Mouse (Mus musculus) megakaryocyte progenitor cell, adult 5-6 weeks (primary cell): ENCODE results near the gene Wdfy2. TPM values are rescaled to one million over a fixed set of nuclear protein-coding genes. Genes with fewer than 3 reads are reported as not detected.

Source experiments
- ATAC-seq: replicated peaks from 2 replicates; pipeline ENCODE4 v1.8.0; 2016; ENCODE audit warnings: mild to moderate bottlenecking, moderate TSS enrichment, inconsistent platforms; ENCODE audit not compliant: poor library complexity
- total RNA-seq, 2 experiments: library from RNA; stranded (forward) in 1 of 2; stranded (reverse) in 1 of 2; fragments of 157-497, 149-512 nt in 1 of 2; fragments of 200-1000 nt in 1 of 2; gene quantifications; 2 replicates each; pipeline versions ENCODE4 v1.2.3 to v1.2.4; 2015 to 2017

The Wdfy2 gene
- total RNA-seq, 2 experiments from 2014 or later = 19.6 to 24.2 TPM

DNA sequence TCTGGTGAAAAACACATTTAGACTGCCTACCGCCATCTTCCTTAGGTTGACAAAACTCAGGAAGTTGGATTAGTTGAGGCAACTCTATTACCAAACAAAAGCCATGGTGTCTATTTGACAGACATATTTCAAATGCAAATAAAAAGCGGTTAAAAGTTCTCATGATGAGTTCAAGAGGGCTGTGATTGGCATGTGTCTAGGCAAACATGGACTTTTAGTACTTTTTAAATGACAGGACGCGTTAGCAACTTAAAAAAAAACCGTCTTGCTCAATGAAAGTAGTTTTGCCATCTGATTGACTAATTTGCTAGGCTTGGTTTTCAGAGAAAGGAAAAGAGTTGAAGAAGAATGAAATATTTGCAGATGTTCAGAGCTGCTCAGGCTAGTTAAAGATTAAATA, 83.9 kb downstream of the Wdfy2 start:
- no peak for ATAC-seq

DNA sequence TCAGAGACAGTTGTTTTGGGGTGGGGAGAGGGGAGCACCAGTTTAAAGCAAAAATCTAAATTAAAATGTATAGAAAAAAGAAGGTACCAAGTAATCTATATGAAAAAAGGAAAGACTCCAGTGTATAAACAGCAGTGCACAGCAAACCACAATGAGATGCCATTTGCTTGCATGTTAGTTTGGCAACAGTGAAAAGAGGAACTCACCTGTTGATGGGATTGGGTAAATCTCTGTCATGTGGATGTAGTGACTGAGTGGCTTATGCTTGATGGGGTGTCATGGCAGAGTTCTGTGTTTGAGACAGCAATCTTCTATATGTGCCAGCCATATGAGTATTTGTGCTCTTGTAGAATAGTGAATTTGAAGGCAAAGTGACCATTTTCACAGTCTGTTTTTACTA, 85.2 kb downstream of the Wdfy2 start:
- ATAC-seq = peak; percentile 88

DNA sequence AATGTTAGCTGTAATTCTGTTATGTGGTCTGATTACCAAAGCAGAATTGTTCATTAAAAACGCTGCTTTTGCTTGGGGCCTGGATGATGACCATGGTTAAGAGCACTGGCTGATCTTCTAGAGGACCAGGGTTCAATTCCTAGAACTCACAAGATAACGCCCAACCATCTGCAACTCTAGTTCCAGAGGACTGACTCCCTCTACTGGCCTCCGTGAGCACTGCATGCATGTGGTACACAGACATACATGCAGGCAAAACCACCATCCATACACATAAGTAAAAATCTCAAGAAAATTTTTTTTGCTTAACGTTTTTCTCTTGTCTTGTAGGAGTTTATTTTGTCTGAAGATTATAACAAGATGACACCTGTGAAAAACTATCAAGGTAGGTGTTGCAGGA, 87.3 kb downstream of the Wdfy2 start:
- ATAC-seq = no peak

DNA sequence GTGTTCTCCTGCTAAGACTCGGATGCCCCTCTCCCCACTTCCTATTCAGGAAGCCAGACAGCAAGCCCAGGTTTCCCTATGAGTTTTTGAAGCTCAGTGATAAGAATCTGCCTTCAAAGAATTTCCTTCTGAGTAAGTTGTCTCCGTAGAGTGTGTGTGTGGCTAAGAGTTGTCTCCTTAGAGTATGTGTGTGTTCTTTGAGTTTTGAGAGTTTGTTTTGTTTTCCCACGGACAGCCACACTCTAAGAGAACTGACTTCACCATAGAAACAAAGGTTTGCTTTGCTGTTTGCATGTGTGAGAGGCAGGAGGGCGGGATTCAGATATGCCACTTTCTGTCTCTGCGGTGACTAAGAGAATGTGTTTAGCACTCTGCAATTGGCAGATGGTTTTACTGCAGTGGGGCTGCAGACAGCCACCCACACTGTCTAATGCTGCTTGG, 90.6 kb downstream of the Wdfy2 start:
- ATAC-seq = no peak

DNA sequence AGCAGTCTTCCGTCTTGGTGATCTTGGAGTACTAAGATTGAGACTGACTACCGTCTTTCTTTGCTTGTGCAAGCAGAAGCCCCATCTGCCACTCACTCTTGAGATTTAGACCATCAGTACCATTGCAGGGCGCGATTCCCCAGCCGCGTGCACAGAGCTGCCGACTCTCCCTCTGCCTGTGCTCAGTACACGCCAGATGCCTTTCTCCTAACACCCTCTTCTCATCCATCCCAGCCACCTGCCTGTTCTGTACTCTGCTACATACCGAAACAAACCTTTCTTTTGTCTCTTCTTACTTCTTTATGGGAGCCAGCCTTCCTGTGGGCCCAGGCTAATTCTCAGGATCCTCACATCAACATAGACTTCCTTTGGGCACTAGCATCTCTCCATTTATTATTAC, 97.9 kb downstream of the Wdfy2 start:
- ATAC-seq = no peak

DNA sequence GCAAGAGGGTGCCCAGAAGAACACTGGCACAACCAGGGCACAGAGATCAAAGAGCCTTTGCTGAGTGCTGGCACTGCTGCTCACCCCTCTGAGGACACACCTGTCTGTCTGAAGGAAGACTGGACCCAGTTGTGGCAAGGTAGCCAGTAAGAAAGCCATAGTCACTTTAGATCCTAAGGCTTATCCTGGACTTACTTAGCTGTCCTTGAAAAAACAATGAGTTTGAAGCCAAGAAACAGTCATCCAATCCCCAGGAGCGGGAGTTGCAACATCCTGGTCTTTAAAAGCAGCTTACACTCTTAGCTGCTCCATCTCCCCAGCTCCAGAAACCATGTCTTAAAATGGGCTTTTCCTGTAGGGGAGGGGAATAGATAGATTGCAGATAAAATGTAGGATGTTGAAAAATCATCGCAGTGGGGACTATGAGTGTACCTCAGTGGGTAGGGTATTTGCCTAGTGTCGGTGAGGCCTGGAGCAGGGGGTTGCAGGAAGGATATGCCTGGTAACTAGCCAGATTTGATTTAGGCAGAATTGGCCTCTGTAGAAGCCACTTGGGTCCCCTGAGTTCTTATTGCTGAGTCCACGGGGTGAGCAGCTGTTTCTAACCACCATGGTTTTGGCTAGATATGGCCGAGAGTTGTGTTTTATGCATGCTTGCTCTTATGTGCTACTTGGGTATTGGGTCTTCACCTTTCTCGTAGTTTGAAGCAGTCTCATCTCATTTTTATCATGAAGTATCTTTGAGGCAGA, 99.3 kb downstream of the Wdfy2 start:
- ATAC-seq = no peak

DNA sequence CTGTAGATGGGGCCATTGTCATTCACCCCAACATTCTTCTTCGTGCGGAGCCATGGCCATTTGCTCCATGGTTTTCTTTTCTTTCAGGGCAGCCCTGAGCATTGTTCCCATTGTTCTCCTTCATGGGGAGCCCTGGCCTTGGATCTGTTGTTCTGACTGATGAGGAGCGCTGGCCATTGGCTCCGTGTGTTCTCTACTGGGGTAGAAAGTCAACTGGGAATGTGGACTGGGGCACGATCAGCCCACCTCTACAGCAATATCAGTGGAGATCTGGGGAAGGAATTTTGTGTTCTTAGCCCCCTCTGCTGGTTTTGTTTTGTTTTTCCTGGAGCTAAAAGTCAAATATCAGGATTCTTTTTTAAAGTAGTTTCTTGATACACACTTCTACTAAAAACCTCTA, 100.2 kb downstream of the Wdfy2 start:
- no peak for ATAC-seq

DNA sequence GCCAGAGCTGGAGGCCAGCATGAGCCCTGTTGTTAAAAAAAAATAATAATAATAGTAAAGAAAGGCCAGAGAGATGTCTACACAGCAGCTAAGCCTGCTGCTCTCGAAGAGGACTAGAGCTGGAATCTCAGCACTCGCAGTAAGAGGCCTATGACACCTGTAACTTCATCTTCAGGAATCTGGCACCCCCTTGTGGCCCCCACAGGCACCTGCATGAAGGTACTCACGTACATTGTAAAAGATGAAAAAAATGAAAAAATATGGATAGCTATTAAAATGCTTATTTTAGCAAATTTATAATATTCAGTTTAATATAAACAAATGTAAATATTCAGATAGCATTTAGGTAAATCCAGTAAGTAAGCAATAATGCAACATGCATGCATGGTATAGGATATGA, 102.0 kb downstream of the Wdfy2 start:
- ATAC-seq = no peak

DNA sequence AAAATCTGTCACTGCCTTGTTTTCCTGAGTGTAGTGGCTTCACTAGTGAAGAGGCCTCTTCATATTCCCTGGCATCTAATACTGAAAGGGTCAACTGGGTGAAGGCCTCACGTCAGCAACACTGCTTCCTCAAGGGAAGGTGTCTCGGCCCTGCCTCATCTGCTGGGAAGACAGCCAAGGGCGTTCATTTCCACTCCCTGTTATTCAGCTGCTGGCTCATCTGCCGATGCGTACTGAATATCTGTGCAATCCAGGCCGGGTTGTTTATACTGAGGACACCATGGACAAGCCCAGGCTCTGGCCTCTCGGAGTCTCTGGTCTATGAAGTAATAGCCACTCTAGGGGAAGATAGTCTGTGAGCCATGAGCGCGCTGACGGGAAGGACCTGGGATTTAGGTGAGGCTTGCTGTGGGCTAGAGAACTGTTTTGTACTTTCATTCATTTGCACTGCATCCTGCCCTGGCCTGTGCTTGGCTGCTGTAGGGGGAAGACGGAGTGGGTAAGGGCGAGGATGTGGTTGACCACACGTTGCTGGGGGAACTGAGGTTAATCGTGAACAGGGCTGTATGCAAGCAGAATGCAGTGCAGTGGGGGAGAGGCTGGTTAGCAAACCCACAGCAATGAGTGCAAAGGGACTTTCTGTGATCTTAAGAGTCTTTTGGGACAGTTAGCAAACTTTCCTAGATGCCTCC, 103.1 kb downstream of the Wdfy2 start:
- ATAC-seq = peak; percentile 99

DNA sequence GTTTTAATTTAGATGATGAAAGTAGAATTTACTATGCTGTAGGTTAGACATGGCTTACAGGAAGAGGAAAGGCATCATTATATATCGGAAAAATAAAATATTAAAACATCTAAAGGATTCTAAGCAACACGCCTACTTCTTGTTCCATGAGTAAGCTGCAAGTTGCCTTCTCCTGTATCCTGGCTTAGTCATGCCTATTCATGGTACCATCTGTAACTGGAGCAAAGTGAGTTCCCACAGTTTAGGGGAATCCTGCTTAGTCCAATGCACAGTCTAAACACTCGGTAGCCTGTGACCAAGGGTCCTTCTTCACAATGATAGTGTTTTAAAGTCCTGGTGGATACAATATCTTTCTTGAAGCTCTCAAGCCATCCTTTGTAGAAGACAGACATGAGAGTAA, 109.3 kb downstream of the Wdfy2 start:
- ATAC-seq = no peak

DNA sequence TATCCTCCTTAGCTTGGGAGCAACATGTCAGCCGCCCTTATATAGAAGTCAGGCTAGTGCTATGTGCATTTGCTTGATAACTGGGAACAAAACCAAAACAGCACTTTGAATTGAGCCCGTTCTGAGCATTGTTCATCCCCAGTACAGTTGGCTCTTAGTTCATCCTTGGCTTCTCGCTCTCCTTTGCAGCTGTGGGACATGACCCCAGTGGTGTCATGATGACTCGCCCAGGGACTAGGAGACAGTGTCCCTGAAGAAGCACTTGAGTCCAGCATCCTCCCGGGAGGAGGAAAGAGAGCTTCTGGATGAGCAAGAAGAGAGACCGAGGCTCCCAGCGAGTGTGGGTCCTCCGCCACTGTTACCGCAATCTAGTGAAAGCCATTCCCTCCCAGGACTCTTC, 118.6 kb downstream of the Wdfy2 start:
- no peak for ATAC-seq

DNA sequence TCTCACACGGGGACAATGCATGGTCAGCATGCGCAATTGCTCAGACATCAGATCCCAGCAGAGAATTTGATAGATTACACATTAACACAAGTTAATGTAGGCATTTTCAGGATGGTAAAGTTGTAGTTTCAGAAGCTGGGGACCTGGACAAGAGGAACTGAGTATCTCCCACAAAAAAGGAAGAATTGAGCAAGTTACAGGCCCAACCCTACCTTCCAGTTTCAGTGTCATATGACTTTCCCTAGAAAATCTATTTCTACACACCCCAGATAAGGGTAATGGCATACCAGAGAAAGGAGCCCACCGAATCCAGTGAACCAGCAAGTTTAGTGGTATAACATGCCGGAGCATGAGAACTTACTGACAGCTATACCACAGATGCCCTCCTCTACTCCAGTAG, 126.2 kb downstream of the Wdfy2 start:
- peak; percentile 60 for ATAC-seq

DNA sequence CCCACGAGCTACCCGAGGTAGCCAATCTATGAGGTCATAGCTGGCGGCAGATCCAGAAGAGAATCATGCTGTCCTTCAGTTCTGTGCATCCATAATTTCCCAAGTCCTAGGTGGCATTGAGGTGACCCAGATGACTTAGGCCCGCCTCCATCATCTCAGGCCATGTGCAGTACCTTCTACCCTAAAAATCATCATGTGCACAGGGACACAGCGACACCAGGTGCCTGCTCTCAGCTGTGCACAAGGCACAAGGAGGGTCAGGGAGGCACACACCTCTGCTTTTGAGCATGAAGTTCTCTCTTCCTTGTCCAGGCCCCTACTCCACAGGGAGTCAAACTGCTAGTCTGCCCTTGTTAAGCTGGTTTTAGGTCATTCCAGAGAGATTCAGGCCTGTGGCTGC, 127.9 kb downstream of the Wdfy2 start:
- no peak for ATAC-seq

DNA sequence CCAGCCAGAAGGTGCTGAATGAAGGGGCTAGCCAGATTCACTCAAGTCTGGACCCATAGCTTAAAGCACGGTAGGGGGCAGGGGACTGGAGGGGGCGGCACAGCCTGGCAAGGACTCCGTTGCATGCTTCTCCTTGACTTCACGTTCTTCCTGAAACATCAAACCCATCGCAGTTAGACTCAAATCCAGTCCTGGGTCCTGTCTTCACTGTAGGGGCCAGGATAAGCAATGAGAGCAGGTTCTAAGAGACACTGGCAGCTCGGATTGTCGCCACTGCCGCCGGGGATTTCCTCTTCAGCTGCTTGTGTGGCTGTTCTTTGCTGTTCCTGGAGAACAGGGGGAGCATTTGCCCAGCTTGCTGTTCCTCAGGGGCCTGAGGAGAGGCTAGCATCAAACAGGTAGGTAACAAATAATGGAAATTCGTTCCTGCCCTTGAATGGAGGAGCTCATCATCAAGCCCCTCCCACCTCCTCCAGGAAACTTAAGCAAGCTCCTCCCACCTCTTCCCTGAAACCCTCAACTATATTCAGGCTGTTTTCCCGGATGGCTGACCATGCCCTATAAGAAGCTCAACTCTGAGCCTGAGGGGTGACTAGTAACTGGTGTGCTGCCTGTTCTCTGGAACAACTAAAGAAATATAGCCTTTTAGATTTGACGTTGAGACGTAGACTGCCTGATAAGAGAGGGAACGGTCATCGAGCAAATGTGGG, 128.5 kb downstream of the Wdfy2 start:
- no peak for ATAC-seq

DNA sequence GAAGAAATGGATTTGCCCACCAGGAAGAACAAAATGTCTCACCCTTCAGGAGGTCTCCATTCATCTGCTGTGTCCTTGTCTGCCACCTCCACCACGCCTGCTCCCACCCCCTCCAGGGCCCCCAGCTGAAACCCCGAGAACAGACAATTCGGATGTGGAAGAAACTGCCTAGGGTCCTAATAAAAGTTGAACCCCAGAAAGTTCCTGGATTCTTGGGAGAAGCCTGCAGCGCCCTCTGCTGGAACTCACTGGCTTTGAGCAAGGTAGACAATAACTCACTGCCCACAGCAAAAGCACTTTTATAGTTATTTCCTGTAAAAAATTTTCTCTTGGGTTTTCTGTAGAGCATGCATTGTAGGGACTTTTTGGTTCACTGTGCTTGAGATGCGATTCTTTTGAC, 137.6 kb downstream of the Wdfy2 start:
- ATAC-seq = peak; percentile 54

DNA sequence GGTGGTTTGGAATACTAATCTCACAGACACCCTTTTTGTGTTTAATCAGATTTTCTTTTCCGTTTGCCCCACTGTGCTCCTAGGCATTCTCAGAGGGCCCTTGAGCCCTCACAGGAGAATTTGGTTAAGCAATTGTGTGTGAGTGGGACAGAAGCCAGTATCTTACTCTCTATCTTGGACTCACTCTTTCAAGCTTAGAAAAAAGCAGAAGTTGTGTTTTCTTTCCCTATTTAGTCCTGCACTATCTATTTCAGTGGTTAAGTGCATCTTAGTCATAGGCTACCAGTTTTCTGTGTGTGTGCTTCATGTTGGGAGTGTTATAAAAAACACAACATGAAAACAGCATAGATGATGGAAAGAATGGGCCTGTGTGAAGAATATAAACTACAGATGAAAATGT, 142.3 kb downstream of the Wdfy2 start:
- peak; percentile 82 for ATAC-seq

DNA sequence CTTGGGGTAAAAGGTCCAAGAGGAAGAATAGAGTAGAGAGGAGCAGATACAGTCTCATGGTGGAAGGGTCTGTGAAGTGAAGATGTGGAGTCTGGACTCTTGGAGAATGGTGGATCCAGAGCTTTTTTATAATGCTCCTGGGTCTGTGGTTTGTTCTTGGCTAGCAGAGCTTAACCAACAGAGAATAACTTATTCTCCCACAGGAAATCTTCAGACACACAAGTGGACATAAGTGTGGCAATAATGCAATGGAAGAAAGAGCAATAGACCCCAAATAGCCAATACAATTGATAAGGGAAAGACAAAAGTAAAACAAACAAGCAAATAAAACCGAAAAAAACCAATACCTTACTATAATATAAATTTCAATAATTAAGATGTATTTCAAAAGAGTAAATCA, 146.9 kb downstream of the Wdfy2 start, which contains the start of gene Defb48:
TSS of gene Defb48 (minus strand) at position 101 of the 400 bp plus-strand sequence.
- ATAC-seq = no peak

DNA sequence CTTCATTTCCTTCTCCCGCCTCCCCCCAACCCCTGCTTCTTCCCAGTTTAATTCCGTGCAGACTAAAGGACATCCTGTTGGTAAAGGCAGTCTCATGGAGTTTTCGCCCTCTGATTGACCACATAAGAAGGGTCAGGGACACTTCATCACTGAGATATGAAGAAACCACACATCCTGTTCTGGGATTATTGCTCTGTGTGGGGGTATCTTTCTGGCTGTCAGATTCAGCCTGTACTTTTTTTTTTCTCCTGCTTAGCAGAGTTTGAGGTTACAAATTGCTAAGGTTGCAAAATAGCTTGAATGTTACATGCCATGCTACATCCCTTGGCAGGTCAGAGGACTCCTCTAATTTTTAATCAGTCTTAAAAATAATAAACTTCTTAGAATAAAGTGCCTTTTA, 153.8 kb downstream of the Wdfy2 start:
- ATAC-seq = 0 out of 2 replicates have a peak, but pooled peaks have one; percentile 20

DNA sequence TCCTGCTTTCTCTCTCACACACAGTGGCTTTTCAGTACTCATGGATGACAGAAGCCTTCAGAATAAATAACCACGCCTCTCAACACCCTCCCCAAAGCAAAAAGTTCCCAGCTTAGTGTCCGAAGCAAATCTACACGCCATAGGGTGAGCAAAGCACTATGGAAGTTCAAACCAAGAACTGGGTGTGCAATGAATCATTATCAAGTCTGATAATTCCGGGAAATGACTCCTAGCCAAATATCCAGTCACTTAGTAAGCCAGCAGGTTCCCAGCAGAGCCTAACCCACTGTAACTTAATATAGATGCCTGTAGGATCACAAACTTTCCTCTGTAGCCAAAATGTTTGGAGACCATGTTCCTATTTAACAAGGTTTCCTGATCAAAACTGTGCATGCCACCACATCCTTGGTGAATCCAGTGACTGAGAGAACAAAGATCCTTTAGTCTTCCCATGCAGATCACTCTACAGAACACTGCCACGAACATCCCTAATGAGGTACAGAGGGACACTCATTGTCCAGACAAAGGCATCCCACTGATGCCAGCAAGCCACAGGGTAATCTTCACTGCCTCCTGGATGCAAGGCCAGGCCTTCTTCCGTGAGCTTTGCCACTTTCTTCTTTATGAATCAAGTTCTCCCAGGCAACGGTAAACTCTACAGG, 154.5 kb downstream of the Wdfy2 start:
- no peak for ATAC-seq

DNA sequence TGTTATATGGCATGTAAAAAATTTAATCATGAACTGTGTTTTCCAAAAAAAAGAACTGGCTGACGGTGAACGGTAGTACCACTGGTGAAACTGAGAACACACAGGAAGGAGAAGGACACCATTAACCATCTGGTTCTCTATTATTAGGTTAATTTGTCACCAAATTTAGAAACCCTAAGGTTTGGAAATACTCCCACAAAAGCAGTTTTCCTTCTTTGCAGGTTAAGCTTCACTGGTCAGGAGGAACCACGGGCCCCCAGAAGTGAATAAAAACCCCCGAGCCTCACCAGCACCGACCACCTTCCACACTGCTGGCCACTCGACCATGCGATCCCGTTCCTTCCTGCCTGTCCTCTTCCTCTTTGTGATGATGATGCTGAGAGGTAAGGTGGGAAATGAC, 160.3 kb downstream of the Wdfy2 start, which contains the start of gene Defb47:
TSS of gene Defb47 (plus strand) at position 301 of the 400 bp plus-strand sequence.
- ATAC-seq = no peak

DNA sequence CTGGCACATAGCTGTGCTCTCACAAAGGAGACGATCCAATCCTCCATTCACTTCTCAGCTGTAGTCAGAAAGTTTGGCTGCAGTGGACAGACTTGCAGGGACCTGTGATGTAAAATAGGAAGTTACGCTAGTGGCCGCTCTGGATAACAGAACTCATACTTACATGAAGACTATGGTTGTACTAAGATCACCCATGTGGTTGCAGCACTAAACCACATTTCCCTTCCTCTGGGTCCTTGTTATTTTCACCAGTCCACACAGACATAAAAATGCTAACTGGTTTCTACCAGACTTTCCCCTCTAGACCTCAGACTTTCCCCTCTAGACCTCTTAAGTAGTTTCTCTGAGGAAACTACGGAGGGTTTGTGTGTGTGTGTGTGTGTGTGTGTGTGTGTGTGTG, 161.5 kb downstream of the Wdfy2 start:
- peak; percentile 92 for ATAC-seq
